Mouse (Mus musculus) MEL (cell line): ENCODE measurements around the gene Tgfbr3l.

ENCODE experiments used
- EP300 ChIP-seq, 2 experiments: IDR thresholded peaks; 2 replicates each; pipeline ENCODE4 v1.6.1; 2011; ENCODE audit warnings: improper control_type of control experiment in 2 of 2, low read length in 2 of 2, low read depth in 1 of 2, mild to moderate bottlenecking in 1 of 2
- MAX ChIP-seq: IDR thresholded peaks from 2 replicates; pipeline ENCODE4 v1.6.1; 2011; ENCODE audit warnings: low read length, improper control_type of control experiment

GRCm38 (mm10) chr8:4265160-4265914, 17.3 kb downstream of the Tgfbr3l start:
- TF ChIP-seq MAX = no peak
- TF ChIP-seq EP300 (IDR thresholded peaks at IDR 0.05; ENCODE audit: low read depth in 1 of 2, low read length in 2 of 2) = no peak
